Mouse (Mus musculus) brain, embryonic 14.5 days (tissue): ENCODE measurements at regions not wholly inside any gene's neighbourhood (a gene's known extent, or its start where the extent isn't known, plus 50 kb on each side); places are given as distances from the start of the nearest gene placed in this dataset.

Source experiments
- DNase-seq: peaks from one replicate; pipeline ENCODE4 v3.0.0-alpha.2; 2011; ENCODE audit warnings: low read depth
- CTCF ChIP-seq: fragments of 200-500 bp; IDR thresholded peaks from 2 replicates; pipeline ENCODE4 v1.5.1; 2012; ENCODE audit warnings: inconsistent platforms, mild to moderate bottlenecking, moderate library complexity, borderline replicate concordance; ENCODE audit not compliant: insufficient read depth, insufficient read length; ENCODE audit errors: extremely low read depth
- POLR2A ChIP-seq: fragments of 200-500 bp; IDR thresholded peaks from 2 replicates; pipeline ENCODE4 v1.6.1; 2012; ENCODE audit warnings: mild to moderate bottlenecking, inconsistent platforms, borderline replicate concordance; ENCODE audit not compliant: poor library complexity, insufficient read depth, insufficient read length, severe bottlenecking; ENCODE audit errors: extremely low read depth

DNA sequence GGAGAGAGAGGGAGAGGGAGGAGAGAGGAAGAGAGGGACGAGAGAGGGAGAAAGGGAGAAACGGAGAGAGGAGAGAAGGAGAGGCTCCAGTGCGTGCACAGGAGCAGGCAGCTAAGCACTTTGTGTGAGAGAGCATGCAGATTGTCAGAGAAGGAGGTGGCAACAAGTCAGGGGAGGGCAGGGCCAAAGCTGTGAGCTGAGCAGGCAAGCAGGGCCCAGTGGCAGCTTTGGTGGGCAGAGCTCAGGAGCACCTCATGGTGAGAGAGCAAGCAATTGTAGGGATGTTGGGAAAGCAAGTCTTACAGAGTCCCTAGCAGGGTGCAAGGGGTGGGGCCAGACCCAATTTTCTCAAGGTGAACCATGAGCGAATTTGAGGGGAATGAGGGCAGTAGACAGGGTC, 234.3 kb upstream of the Hey2 start:
- no peak for TF ChIP-seq CTCF
- no peak for TF ChIP-seq POLR2A
- DNase-seq = no peak

DNA sequence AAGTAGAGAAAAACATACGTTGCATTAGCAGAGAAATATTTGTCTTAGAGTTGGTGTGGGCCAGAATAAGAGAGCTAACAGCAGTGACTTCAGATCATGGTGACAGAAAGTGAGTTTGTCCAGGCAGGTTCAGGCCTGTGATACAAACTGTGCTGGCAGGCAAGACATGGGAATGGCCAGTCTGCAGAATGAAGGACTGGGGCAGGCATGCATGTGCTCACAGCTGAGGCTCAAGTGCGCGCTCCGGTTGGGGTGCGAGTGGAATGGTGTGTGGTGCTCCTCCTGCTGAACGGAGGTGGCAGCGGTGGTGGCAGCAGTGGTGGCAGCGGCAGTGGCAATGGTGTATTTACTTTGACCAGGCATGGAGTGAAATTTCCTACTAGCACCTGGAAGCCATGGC, 233.8 kb upstream of the Hey2 start:
- no peak for DNase-seq
- TF ChIP-seq POLR2A = no peak
- TF ChIP-seq CTCF = no peak

DNA sequence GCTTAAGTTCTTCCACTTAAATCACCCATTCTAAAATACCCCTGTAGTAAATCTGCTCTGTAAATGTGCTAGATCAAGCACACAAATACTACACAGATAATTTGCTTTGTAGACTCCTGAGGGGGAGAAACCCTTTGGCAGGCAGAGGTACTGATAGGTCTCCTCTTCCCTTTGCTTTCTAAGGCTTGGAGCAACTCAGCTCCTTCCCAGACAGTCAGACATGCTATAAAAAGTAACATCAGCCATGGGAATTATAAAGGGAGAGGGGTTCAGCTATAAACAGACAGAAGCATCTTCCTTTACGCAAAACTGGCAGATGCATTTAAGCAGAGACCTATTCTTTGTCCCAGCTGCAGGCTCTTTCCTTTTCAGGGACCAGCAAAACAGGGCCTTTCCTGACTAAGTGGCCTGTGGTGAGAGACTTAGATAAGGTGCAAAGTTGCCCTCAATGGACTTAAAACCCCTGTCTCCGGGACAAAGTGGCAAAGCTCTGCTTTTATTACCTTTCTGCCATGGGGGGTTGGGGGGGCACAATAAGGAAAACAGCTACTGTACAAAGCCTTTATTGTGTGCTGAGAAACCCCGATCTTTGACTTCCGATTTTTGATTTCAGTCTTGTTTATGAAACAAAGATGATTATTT, 231.5 kb upstream of the Hey2 start:
- TF ChIP-seq POLR2A (no peak), CTCF (no peak)

DNA sequence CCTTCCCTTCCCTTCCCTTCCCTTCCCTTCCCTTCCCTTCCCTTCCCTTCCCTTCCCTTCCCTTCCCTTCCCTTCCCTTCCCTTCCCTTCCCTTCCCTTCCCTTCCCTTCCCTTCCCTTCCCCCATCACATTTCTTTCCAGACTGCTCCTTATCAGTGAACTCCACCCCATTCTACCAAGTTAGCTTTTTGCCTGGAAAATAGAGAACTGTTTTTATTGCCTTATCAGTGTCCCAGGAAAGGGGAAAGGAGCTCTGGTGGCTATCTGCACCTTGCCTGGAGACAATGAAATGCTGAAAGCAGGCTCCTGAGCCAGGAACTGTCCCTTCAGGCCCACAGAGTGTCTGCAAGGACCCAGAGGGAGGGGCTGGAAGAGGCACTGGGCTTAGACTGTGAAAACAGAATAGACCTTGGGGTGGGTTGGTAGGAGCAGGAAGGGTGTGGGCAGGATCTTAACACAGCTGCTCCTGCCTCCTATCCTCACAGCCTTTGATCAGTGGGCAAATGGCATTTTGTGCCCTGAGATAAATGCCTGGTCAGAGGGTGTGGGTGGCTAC, 226.1 kb upstream of the Hey2 start:
- no peak for TF ChIP-seq POLR2A
- TF ChIP-seq CTCF = no peak

More for the DNA sequence above, 231.5 kb upstream of the Hey2 start:
- no peak for DNase-seq

GRCm38 (mm10) chr10:31062732-31063131, 220.1 kb upstream of the Hey2 start:
- DNase-seq = peak; percentile 27
- TF ChIP-seq CTCF (no peak), POLR2A (no peak)

More for the DNA sequence above, 226.1 kb upstream of the Hey2 start:
- DNase-seq = no peak

- DNase-seq = no peak
- TF ChIP-seq CTCF = no peak
- TF ChIP-seq POLR2A = no peak
Measured at GRCm38 (mm10) chr10:31053260-31053659, 210.7 kb upstream of the Hey2 start.

DNA sequence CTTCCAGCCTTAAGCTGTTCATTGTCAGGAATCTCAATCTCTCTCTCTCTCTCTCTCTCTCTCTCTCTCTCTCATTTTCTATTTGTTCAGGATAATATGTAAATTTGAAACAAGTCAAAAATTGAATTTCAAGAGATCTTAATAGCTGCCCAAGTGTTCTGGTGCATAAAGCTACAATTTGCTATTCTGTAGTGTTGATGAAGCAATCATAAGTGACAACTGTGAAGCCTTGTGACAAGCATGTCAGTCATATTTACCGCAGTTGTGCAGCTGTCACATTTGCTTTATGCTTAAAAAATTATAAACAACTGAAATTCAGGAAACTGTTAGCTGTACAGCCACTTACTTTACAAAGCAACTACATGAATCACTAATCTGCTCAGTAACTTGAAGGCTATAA, 208.6 kb upstream of the Hey2 start:
- TF ChIP-seq POLR2A (no peak), CTCF (no peak)
- peak; percentile 7 for DNase-seq

DNA sequence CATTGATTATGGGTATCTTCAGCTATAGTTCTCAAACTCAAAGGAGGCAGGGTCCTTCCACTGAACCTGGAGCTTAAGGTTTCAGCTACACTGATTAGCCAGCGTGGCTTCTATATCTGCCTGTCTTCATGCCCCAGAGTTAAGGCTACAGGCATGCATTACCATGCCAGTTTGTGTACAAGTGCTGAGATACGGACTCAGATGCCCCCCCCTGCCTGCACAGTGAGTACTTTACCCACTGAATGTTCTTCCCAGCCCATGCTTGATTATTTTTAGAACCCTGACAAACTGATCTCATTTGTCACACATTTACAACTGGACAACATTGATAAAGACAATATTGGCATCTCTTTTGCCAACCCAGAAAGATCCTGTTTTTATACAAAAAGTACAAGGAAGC, 206.8 kb upstream of the Hey2 start:
- DNase-seq = no peak
- TF ChIP-seq POLR2A = no peak
- no peak for TF ChIP-seq CTCF

DNA sequence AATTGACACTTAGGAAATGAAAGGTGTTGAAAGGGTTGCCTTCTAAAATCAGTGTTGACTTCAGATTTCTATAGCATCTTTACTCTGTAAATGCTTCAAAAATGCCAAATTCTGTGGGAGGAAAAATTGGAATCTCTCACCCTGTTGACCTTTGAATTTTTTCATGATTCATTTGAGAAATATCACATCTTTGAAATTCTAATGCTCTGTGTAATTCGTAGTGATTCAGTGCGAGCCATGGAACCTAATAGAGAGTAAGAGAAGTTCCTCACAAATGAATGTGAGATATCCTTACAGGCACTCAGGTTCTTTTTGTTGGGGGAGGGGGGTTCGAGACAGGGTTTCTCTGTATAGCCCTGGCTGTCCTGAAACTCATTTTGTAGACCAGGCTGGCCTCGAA, 193.0 kb upstream of the Hey2 start:
- TF ChIP-seq POLR2A (no peak), CTCF (no peak)
- no peak for DNase-seq

DNA sequence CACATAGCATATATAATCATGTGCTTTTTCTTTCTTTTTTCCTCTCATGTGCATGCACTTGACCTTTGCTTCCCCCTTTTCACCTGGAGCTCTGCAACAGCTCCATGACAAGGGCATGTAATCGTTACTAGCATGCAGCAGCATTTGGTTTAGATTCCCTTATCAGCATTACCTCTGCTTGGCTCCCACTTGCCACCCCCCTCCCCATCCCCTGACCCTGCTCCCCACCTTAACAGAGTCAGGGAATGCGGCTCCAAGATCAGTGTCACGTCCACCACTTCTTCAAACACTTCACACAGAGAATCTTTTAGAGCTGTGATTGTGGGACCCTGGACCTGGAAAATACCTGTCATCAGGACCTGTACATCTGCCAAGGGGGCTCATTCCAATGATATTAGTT, 192.2 kb upstream of the Hey2 start:
- TF ChIP-seq POLR2A = no peak
- TF ChIP-seq CTCF = no peak
- DNase-seq = no peak

DNA sequence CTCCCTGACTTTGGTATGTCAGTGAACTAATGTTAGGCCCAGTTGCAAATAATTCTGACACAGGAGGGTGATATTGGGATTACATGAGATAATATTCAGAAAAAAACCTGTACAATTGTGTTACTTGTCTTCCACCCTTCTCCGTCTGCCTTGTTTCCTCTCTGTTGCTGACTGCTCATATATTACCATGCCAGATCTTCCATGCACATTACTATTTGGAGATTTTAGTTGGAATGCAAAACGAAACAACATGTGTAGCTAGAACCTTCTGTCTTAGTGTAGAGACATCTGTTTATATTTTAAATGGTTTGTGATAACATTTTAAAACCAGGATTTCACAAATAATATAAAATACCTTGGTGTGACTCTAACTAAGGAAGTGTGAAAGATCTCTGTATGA, 188.1 kb upstream of the Hey2 start:
- no peak for DNase-seq
- no peak for TF ChIP-seq POLR2A
- TF ChIP-seq CTCF = no peak

GRCm38 (mm10) chr10:31026440-31026839, 183.8 kb upstream of the Hey2 start:
- peak; percentile 62 for DNase-seq
- no peak for TF ChIP-seq CTCF
- TF ChIP-seq POLR2A = no peak
